Mouse (Mus musculus) bone marrow, adult 2 months (tissue): Measurements from ENCODE around the gene Vps26a.

ENCODE experiments used
- CTCF ChIP-seq: fragments of 200-500 bp; IDR thresholded peaks from 2 replicates; pipeline ENCODE4 v1.5.1; 2011; ENCODE audit warnings: low read length, control low read depth; ENCODE audit not compliant: control insufficient read depth, insufficient read depth
- POLR2A ChIP-seq: fragments of 200-500 bp; IDR thresholded peaks from 2 replicates; pipeline ENCODE4 v1.6.1; 2011; ENCODE audit warnings: low read depth, mild to moderate bottlenecking, control low read depth, low read length, borderline replicate concordance; ENCODE audit not compliant: control insufficient read depth

- TF ChIP-seq CTCF, result no peak
- no peak for TF ChIP-seq POLR2A
Observed at GRCm38 (mm10) chr10:62520911-62521310, 34.3 kb upstream of the Vps26a start.
